Mouse (Mus musculus) lung, postnatal 0 days (tissue): ENCODE results near the gene Susd4.

Source experiments
- CTCF ChIP-seq: IDR thresholded peaks from 2 replicates; pipeline ENCODE4 v1.5.1; 2016; ENCODE audit warnings: antibody characterized with exemption, mild to moderate bottlenecking
- EP300 ChIP-seq: IDR thresholded peaks from 2 replicates; pipeline ENCODE4 v1.6.1; 2016; ENCODE audit warnings: antibody characterized with exemption, mild to moderate bottlenecking, control low read depth

DNA sequence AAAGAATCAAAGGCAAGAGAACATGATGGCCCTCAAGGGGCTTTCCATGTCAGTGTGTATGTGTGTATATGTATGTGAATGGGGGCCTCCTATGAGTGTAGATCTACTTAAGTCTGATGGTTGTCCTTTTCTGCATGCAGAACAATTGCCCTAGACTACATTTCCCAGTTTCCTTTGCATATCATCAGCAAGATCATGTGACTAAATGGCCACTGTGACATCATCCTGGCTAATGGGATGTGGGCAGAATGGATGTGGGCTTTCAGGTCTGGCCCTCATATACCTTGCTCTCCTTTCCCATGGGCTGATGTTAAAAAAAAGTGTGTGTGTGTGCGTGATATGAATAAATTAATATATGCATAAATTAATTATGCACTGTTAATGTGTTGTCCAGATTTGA, 4.9 kb upstream of the Susd4 start:
- TF ChIP-seq CTCF (no peak), EP300 (no peak)
